Mouse (Mus musculus): ENCODE measurements around the gene Kif5c. TPM values are rescaled to one million over a fixed set of nuclear protein-coding genes. Genes with fewer than 3 reads are reported as not detected.

Kif5c gene
- polyA plus RNA-seq, 1 experiment from 2014 or later, result 36.3 TPM

- H3K4me1 ChIP-seq (ENCODE audit: control insufficient read depth, insufficient read depth, low read length), result no peaks in the 10 kb centered on the region
- no peak overlapping the region for H3K9ac ChIP-seq (replicated peaks; ENCODE audit: low read length)
- WGBS, result 85% methylated on average over 4 of the region's 4 CpGs
- no peaks in the 10 kb centered on the region for H3K27me3 ChIP-seq (ENCODE audit: control insufficient read depth, insufficient read depth, low read length)
- H3K4me3 ChIP-seq (ENCODE audit: low read depth, low read length), result no peak overlapping the region
- H3K36me3 ChIP-seq (replicated peaks; ENCODE audit: control insufficient read depth, insufficient read depth, low read depth, low read length), result no peaks in the 10 kb centered on the region; the same call in 1 of the 2 replicates
- no peak overlapping the region for H3K27ac ChIP-seq (replicated peaks; ENCODE audit: low read depth, low read length)
- H3K9me3 ChIP-seq (replicated peaks; ENCODE audit: control insufficient read depth, low read length), result no peaks in the 10 kb centered on the region
- no peak overlapping the region for H3K4me2 ChIP-seq (ENCODE audit: low read depth, low read length)
- DNase-seq (ENCODE audit: low spot score), result no peak
- ATAC-seq (replicated peaks; ENCODE audit: insufficient number of reproducible peaks, low FRiP score, low TSS enrichment, low read depth), result no peak
These were observed 156.1 kb downstream of the Kif5c start for GRCm38 (mm10) chr2:49775187-49775586.

GRCm38 (mm10) chr2:49775735-49776134, 156.6 kb downstream of the Kif5c start:
- ATAC-seq (replicated peaks; ENCODE audit: insufficient number of reproducible peaks, low FRiP score, low TSS enrichment, low read depth) (no peak), DNase-seq (ENCODE audit: low spot score) (peak; percentile 23)
- Histone ChIP-seq H3K9ac (replicated peaks; ENCODE audit: low read length) (no peak overlapping the region), H3K27ac (replicated peaks; ENCODE audit: low read depth, low read length) (no peak overlapping the region), H3K4me2 (ENCODE audit: low read depth, low read length) (no peak overlapping the region), H3K27me3 (ENCODE audit: control insufficient read depth, insufficient read depth, low read length) (no peaks in the 10 kb centered on the region), H3K4me3 (ENCODE audit: low read depth, low read length) (no peak overlapping the region), H3K36me3 (replicated peaks; ENCODE audit: control insufficient read depth, insufficient read depth, low read depth, low read length) (no peaks in the 10 kb centered on the region), H3K4me1 (ENCODE audit: control insufficient read depth, insufficient read depth, low read length) (no peaks in the 10 kb centered on the region), H3K9me3 (replicated peaks; ENCODE audit: control insufficient read depth, low read length) (no peaks in the 10 kb centered on the region)

- H3K27ac ChIP-seq (replicated peaks; ENCODE audit: low read depth, low read length), result no peak overlapping the region
- H3K4me1 ChIP-seq (ENCODE audit: control insufficient read depth, insufficient read depth, low read length), result no peaks in the 10 kb centered on the region
- DNase-seq (ENCODE audit: low spot score) (no peak), ATAC-seq (replicated peaks; ENCODE audit: insufficient number of reproducible peaks, low FRiP score, low TSS enrichment, low read depth) (no peak)
- no peaks in the 10 kb centered on the region for H3K9me3 ChIP-seq (replicated peaks; ENCODE audit: control insufficient read depth, low read length)
- WGBS, result 82% methylated on average over 4 of the region's 4 CpGs
- no peaks in the 10 kb centered on the region for H3K36me3 ChIP-seq (replicated peaks; ENCODE audit: control insufficient read depth, insufficient read depth, low read depth, low read length)
- H3K9ac ChIP-seq (replicated peaks; ENCODE audit: low read length), result no peak overlapping the region
- H3K4me3 ChIP-seq (ENCODE audit: low read depth, low read length), result no peak overlapping the region
- H3K4me2 ChIP-seq (ENCODE audit: low read depth, low read length), result no peak overlapping the region
- H3K27me3 ChIP-seq (ENCODE audit: control insufficient read depth, insufficient read depth, low read length), result no peaks in the 10 kb centered on the region
These were observed 157.3 kb downstream of the Kif5c start for GRCm38 (mm10) chr2:49776407-49776806.

- Histone ChIP-seq H3K4me2 (ENCODE audit: low read depth, low read length) (peak within 1 kb of the TSS; percentile 100), H3K36me3 (replicated peaks; ENCODE audit: control insufficient read depth, insufficient read depth, low read depth, low read length) (no peaks in the 10 kb centered on the region), H3K9me3 (replicated peaks; ENCODE audit: control insufficient read depth, low read length) (no peaks in the 10 kb centered on the region), H3K4me3 (ENCODE audit: low read depth, low read length) (peak within 1 kb of the TSS; percentile 68), H3K27ac (replicated peaks; ENCODE audit: low read depth, low read length) (no peak within 1 kb of the TSS), H3K9ac (replicated peaks; ENCODE audit: low read length) (peak within 1 kb of the TSS; percentile 71), H3K27me3 (ENCODE audit: control insufficient read depth, insufficient read depth, low read length) (peaks cover 16% of the 10 kb centered on the region), H3K4me1 (ENCODE audit: control insufficient read depth, insufficient read depth, low read length) (no peaks in the 10 kb centered on the region)
- under 1% methylated on average over 75 of the region's 79 CpGs for WGBS
- peak; percentile 39 for DNase-seq (ENCODE audit: low spot score)
- peak; percentile 76 for ATAC-seq (replicated peaks; ENCODE audit: insufficient number of reproducible peaks, low FRiP score, low TSS enrichment, low read depth)
These were observed 168.4 kb downstream of the Kif5c start, which contains the start of gene Lypd6b for GRCm38 (mm10) chr2:49787376-49788050. Gene Lypd6b (plus strand): TSS chr2:49787688.

GRCm38 (mm10) chr2:49788051-49788418, 168.9 kb downstream of the Kif5c start:
- under 1% methylated on average over 14 of the region's 14 CpGs for WGBS
- H3K27me3 ChIP-seq (ENCODE audit: control insufficient read depth, insufficient read depth, low read length), result peaks cover 16% of the 10 kb centered on the region
- peak overlapping the region; percentile 68 for H3K4me3 ChIP-seq (ENCODE audit: low read depth, low read length)
- peak overlapping the region; percentile 100 for H3K4me2 ChIP-seq (ENCODE audit: low read depth, low read length)
- peak overlapping the region; percentile 71 for H3K9ac ChIP-seq (replicated peaks; ENCODE audit: low read length)
- no peaks in the 10 kb centered on the region for H3K9me3 ChIP-seq (replicated peaks; ENCODE audit: control insufficient read depth, low read length)
- no peak overlapping the region for H3K27ac ChIP-seq (replicated peaks; ENCODE audit: low read depth, low read length)
- H3K4me1 ChIP-seq (ENCODE audit: control insufficient read depth, insufficient read depth, low read length), result no peaks in the 10 kb centered on the region
- no peaks in the 10 kb centered on the region for H3K36me3 ChIP-seq (replicated peaks; ENCODE audit: control insufficient read depth, insufficient read depth, low read depth, low read length)
- ATAC-seq (replicated peaks; ENCODE audit: insufficient number of reproducible peaks, low FRiP score, low TSS enrichment, low read depth) (peak; percentile 24; the same call in 1 of the 2 replicates), DNase-seq (ENCODE audit: low spot score) (no peak)

GRCm38 (mm10) chr2:49788643-49789042, 169.5 kb downstream of the Kif5c start:
- ATAC-seq (replicated peaks; ENCODE audit: insufficient number of reproducible peaks, low FRiP score, low TSS enrichment, low read depth), result no peak
- Histone ChIP-seq H3K4me3 (ENCODE audit: low read depth, low read length) (no peak overlapping the region), H3K4me2 (ENCODE audit: low read depth, low read length) (no peak overlapping the region), H3K36me3 (replicated peaks; ENCODE audit: control insufficient read depth, insufficient read depth, low read depth, low read length) (no peaks in the 10 kb centered on the region), H3K27me3 (ENCODE audit: control insufficient read depth, insufficient read depth, low read length) (peaks cover 16% of the 10 kb centered on the region), H3K9me3 (replicated peaks; ENCODE audit: control insufficient read depth, low read length) (no peaks in the 10 kb centered on the region), H3K4me1 (ENCODE audit: control insufficient read depth, insufficient read depth, low read length) (no peaks in the 10 kb centered on the region), H3K9ac (replicated peaks; ENCODE audit: low read length) (no peak overlapping the region), H3K27ac (replicated peaks; ENCODE audit: low read depth, low read length) (no peak overlapping the region)
- WGBS, result 24% methylated on average over 3 of the region's 3 CpGs
- no peak for DNase-seq (ENCODE audit: low spot score)

- no peaks in the 10 kb centered on the region for H3K4me1 ChIP-seq (ENCODE audit: control insufficient read depth, insufficient read depth, low read length)
- H3K9me3 ChIP-seq (replicated peaks; ENCODE audit: control insufficient read depth, low read length), result no peaks in the 10 kb centered on the region
- no peak overlapping the region for H3K4me2 ChIP-seq (ENCODE audit: low read depth, low read length)
- no peak for ATAC-seq (replicated peaks; ENCODE audit: insufficient number of reproducible peaks, low FRiP score, low TSS enrichment, low read depth)
- peaks cover 16% of the 10 kb centered on the region for H3K27me3 ChIP-seq (ENCODE audit: control insufficient read depth, insufficient read depth, low read length)
- H3K4me3 ChIP-seq (ENCODE audit: low read depth, low read length), result no peak overlapping the region
- no peak overlapping the region for H3K27ac ChIP-seq (replicated peaks; ENCODE audit: low read depth, low read length)
- 80% methylated on average over 6 of the region's 6 CpGs for WGBS
- H3K36me3 ChIP-seq (replicated peaks; ENCODE audit: control insufficient read depth, insufficient read depth, low read depth, low read length), result no peaks in the 10 kb centered on the region
- DNase-seq (ENCODE audit: low spot score), result no peak
- no peak overlapping the region for H3K9ac ChIP-seq (replicated peaks; ENCODE audit: low read length)
These were observed 170.0 kb downstream of the Kif5c start for GRCm38 (mm10) chr2:49789078-49789477.

- H3K36me3 ChIP-seq (replicated peaks; ENCODE audit: control insufficient read depth, insufficient read depth, low read depth, low read length), result no peaks in the 10 kb centered on the region
- H3K4me2 ChIP-seq (ENCODE audit: low read depth, low read length), result no peak overlapping the region
- no peaks in the 10 kb centered on the region; the same call in 1 of the 2 replicates for H3K4me1 ChIP-seq (ENCODE audit: control insufficient read depth, insufficient read depth, low read length)
- no peak overlapping the region for H3K9ac ChIP-seq (replicated peaks; ENCODE audit: low read length)
- no peak for DNase-seq (ENCODE audit: low spot score)
- H3K27ac ChIP-seq (replicated peaks; ENCODE audit: low read depth, low read length), result no peak overlapping the region
- WGBS, result 76% methylated on average over 5 of the region's 5 CpGs
- ATAC-seq (replicated peaks; ENCODE audit: insufficient number of reproducible peaks, low FRiP score, low TSS enrichment, low read depth), result no peak
- no peaks in the 10 kb centered on the region for H3K9me3 ChIP-seq (replicated peaks; ENCODE audit: control insufficient read depth, low read length)
- H3K27me3 ChIP-seq (ENCODE audit: control insufficient read depth, insufficient read depth, low read length), result peaks cover 16% of the 10 kb centered on the region
- H3K4me3 ChIP-seq (ENCODE audit: low read depth, low read length), result no peak overlapping the region
These were observed 170.4 kb downstream of the Kif5c start for GRCm38 (mm10) chr2:49789504-49789903.

Measured in embryonic facial prominence, embryonic 11.5 days (tissue).